Mouse (Mus musculus) CH12.LX (cell line): ENCODE data around the gene Rora. TPM values are rescaled to one million over a fixed set of nuclear protein-coding genes. Genes with fewer than 3 reads are reported as not detected.

Source experiments
- DNase-seq: peaks from one replicate; pipeline ENCODE4 v3.0.0-alpha.2; 2013; ENCODE audit errors: extremely low read depth
- H3K27ac ChIP-seq: 2 replicates; pipeline ENCODE4 v1.5.1; 2012; ENCODE audit warnings: low read depth, mild to moderate bottlenecking, control low read depth, moderate library complexity; ENCODE audit not compliant: insufficient read depth
- H3K27me3 ChIP-seq: replicated peaks from 2 replicates; pipeline ENCODE3; 2012; ENCODE audit warnings: inconsistent platforms
- H3K36me3 ChIP-seq, 2 experiments: replicated peaks in 1 of 2; 2 replicates each; pipeline versions ENCODE3 to v1.6.1; 2012; ENCODE audit warnings: inconsistent platforms in 1 of 2, low read length in 1 of 2, mild to moderate bottlenecking in 1 of 2, mixed read lengths in 1 of 2, moderate library complexity in 1 of 2; ENCODE audit not compliant: control insufficient read depth in 1 of 2, insufficient read depth in 1 of 2
- H3K4me1 ChIP-seq, 2 experiments: 2 replicates each; pipeline ENCODE4 v1.6.1; 2012; ENCODE audit warnings: inconsistent platforms in 1 of 2, moderate library complexity in 1 of 2; ENCODE audit not compliant: insufficient read depth in 2 of 2, control insufficient read depth in 1 of 2
- H3K4me2 ChIP-seq: 2 replicates; pipeline ENCODE4 v1.6.1; 2012; ENCODE audit warnings: low read depth, mild to moderate bottlenecking, control low read depth; ENCODE audit not compliant: poor library complexity, insufficient read depth, severe bottlenecking
- H3K4me3 ChIP-seq, 3 experiments: fragments of 150-350 bp in 1 of 3; sonication (generic) in 1 of 3; replicated peaks in 1 of 3; 2 replicates each; pipeline versions ENCODE3 to v1.5.1; 2011 to 2012; ENCODE audit warnings: low read depth in 2 of 3, low read length in 2 of 3, mild to moderate bottlenecking in 2 of 3, moderate library complexity in 2 of 3, control low read depth in 1 of 3, improper control_type of control experiment in 1 of 3, inconsistent platforms in 1 of 3, mixed read lengths in 1 of 3; ENCODE audit not compliant: poor library complexity in 1 of 3
- H3K79me2 ChIP-seq: replicated peaks from 2 replicates; pipeline ENCODE4 v1.6.1; 2012; ENCODE audit warnings: mild to moderate bottlenecking, moderate library complexity; ENCODE audit not compliant: control insufficient read depth, poor library complexity, insufficient read depth, severe bottlenecking; ENCODE audit errors: extremely low read depth
- H3K9ac ChIP-seq: 2 replicates; pipeline ENCODE4 v1.6.1; 2012; ENCODE audit warnings: low read depth, mild to moderate bottlenecking, control low read depth, moderate library complexity; ENCODE audit not compliant: insufficient read depth
- H3K9me3 ChIP-seq: replicated peaks from 2 replicates; pipeline ENCODE3; 2012; ENCODE audit warnings: low read length, inconsistent platforms, mixed read lengths
- CHD2 ChIP-seq: IDR thresholded peaks from 2 replicates; pipeline ENCODE4 v1.6.1; 2011; ENCODE audit warnings: low read length, improper control_type of control experiment
- CTCF ChIP-seq, 2 experiments: IDR thresholded peaks in 1 of 2; conservative IDR thresholded peaks in 1 of 2; 2 replicates each; pipeline ENCODE4 v1.5.1; 2011 to 2012; ENCODE audit warnings: low read depth in 2 of 2, low read length in 2 of 2, improper control_type of control experiment in 1 of 2, inconsistent platforms in 1 of 2, mild to moderate bottlenecking in 1 of 2, moderate library complexity in 1 of 2
- E2F4 ChIP-seq: IDR thresholded peaks from 2 replicates; pipeline ENCODE4 v1.6.1; 2011; ENCODE audit warnings: low read depth, low read length, improper control_type of control experiment; ENCODE audit not compliant: insufficient replicate concordance
- HCFC1 ChIP-seq: IDR thresholded peaks from 2 replicates; pipeline ENCODE4 v1.6.1; 2012; ENCODE audit warnings: low read depth, mild to moderate bottlenecking, inconsistent platforms, low read length, improper control_type of control experiment
- JUN ChIP-seq: IDR thresholded peaks from 2 replicates; pipeline ENCODE4 v1.6.1; 2011; ENCODE audit warnings: low read depth, mild to moderate bottlenecking, low read length, improper control_type of control experiment, moderate library complexity; ENCODE audit not compliant: insufficient read depth
- KAT2A ChIP-seq: IDR thresholded peaks from 2 replicates; pipeline ENCODE4 v1.6.1; 2012; ENCODE audit warnings: low read length, improper control_type of control experiment, inconsistent platforms; ENCODE audit not compliant: insufficient replicate concordance
- MAZ ChIP-seq: IDR thresholded peaks from 2 replicates; pipeline ENCODE4 v1.6.1; 2012; ENCODE audit warnings: low read depth, mild to moderate bottlenecking, inconsistent platforms, low read length, improper control_type of control experiment, moderate library complexity
- MXI1 ChIP-seq: IDR thresholded peaks from 2 replicates; pipeline ENCODE4 v1.6.1; 2011; ENCODE audit warnings: mild to moderate bottlenecking, low read depth, low read length, improper control_type of control experiment
- MYC ChIP-seq: IDR thresholded peaks from 2 replicates; pipeline ENCODE4 v1.6.1; 2011; ENCODE audit warnings: low read depth, mild to moderate bottlenecking, improper control_type of control experiment, low read length
- NRF1 ChIP-seq: IDR thresholded peaks from 2 replicates; pipeline ENCODE4 v1.6.1; 2014; ENCODE audit warnings: low read depth, mild to moderate bottlenecking, inconsistent platforms, low read length, improper control_type of control experiment, moderate library complexity
- PAX5 ChIP-seq: IDR thresholded peaks from 2 replicates; pipeline ENCODE4 v1.6.1; 2012; ENCODE audit warnings: low read length, inconsistent platforms, mixed read lengths
- SMC3 ChIP-seq: IDR thresholded peaks from 2 replicates; pipeline ENCODE4 v1.6.1; 2011; ENCODE audit warnings: low read depth, low read length, improper control_type of control experiment
- TBP ChIP-seq: conservative IDR thresholded peaks from 2 replicates; pipeline ENCODE4 v1.6.1; 2011; ENCODE audit warnings: low read depth, low read length, improper control_type of control experiment
- UBTF ChIP-seq: IDR thresholded peaks from 2 replicates; pipeline ENCODE4 v1.6.1; 2012; ENCODE audit warnings: low read depth, mild to moderate bottlenecking, inconsistent platforms, low read length, improper control_type of control experiment, moderate library complexity
- USF2 ChIP-seq: conservative IDR thresholded peaks from 2 replicates; pipeline ENCODE4 v1.6.1; 2011; ENCODE audit warnings: low read depth, low read length, improper control_type of control experiment
- ZKSCAN1 ChIP-seq: IDR thresholded peaks from 2 replicates; pipeline ENCODE4 v1.6.1; 2012; ENCODE audit warnings: low read depth, inconsistent platforms, low read length, improper control_type of control experiment, borderline replicate concordance
- ZNF384 ChIP-seq: IDR thresholded peaks from 2 replicates; pipeline ENCODE4 v1.6.1; 2012; ENCODE audit warnings: low read depth, low read length, improper control_type of control experiment, inconsistent platforms
- dilution Hi-C: fragments of 300-500 bp; cut with MboI; formaldehyde crosslinking; loops from 2 replicates; pipeline ENCODE4 v1.14.3; 2020; ENCODE audit warnings: low sequenced_read_pairs; ENCODE audit not compliant: extremely low pct_unique_long_range_greater_than_20kb, extremely low pct_ligation_motif_present
- in situ Hi-C: fragments of 300-500 bp; cut with MboI; formaldehyde crosslinking; loops from 3 replicates; pipeline ENCODE4 v1.14.3; 2019; ENCODE audit warnings: low sequenced_read_pairs, low pct_ligation_motif_present, low pct_unique_long_range_greater_than_20kb, mixed read lengths
- polyA plus RNA-seq: library from polyadenylated mRNA; unstranded; fragments of >175 nt; gene quantifications from 2 replicates; pipeline ENCODE4 v1.2.1, GENCODE M21; 2012; ENCODE audit warnings: low read depth; ENCODE audit not compliant: insufficient read length
- total RNA-seq, 2 experiments: library from RNA; depleted of rRNA; stranded (reverse); fragments of 300-350 nt in 1 of 2; fragments of >200 nt in 1 of 2; gene quantifications; 2 replicates each; pipeline ENCODE4 v1.2.3; 2012 to 2014

The Rora gene
- total and polyA plus RNA-seq, 3 experiments, result 0.36 to 0.66 (median 0.64) TPM

DNA sequence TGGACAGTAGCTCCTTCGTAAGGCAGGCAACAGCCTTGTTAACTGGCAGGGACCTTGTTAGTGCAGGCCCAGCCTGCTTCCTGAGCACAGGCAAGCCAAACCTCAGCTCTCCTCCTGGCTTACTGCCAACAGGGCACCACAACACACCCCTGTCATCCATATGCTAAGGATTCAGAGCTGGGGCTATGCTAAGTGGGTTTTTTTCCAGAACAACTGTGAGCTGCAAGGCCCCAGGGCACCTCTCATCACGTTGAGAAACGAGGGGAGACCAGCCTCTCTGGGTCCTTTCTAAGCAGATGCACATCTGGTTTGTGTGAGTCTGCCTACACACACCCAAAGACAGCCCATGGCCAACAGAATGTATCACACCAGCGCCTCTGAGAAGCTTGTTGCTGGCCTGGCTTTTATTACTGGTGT, 289.0 kb downstream of the Rora start:
- in situ Hi-C loops, result no loop called here
- dilution Hi-C loops, result no loop called here
- no peaks in the 10 kb centered on the region for H3K36me3 ChIP-seq
- H3K4me2 ChIP-seq, result no peak overlapping the region
- no peaks in the 10 kb centered on the region for H3K79me2 ChIP-seq
- TF ChIP-seq HCFC1 (no peak), SMC3 (no peak), MXI1 (no peak), USF2 (no peak)
- TF ChIP-seq, all 38 proteins: peak for 0
- DNase-seq, result no peak
- peaks cover 57% of the 10 kb centered on the region for H3K9me3 ChIP-seq
- no peak overlapping the region for H3K27ac ChIP-seq
- no peaks in the 10 kb centered on the region for H3K27me3 ChIP-seq
- H3K9ac ChIP-seq, result no peak overlapping the region
- H3K4me1 ChIP-seq, result peaks cover 0 to 29% of the 10 kb centered on the region in 2 experiments; a peak in 2 of 4 replicates
- no peak overlapping the region for H3K4me3 ChIP-seq

DNA sequence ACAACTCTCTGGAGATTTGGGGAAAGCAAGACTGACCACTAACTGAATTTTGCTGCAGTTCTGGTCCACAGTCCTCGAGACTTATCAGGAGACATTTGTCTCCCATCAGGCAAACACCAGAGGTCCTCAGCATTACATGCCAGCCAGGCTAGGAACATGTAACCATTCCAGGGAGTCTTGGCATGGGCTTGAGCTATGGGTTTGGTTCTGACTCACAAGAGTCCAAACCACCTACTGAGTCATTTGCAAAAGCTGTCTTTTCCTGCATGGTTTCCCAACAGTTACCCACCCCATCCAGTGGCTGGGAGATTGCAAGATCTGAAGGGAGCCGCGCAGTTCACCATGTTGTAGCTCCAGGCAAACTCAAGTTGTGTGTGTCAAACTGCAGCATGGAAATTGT, 290.4 kb downstream of the Rora start:
- no peak for DNase-seq
- Histone ChIP-seq H3K36me3 (no peaks in the 10 kb centered on the region), H3K9me3 (peaks cover 53% of the 10 kb centered on the region), H3K27ac (no peak overlapping the region), H3K79me2 (no peaks in the 10 kb centered on the region), H3K27me3 (no peaks in the 10 kb centered on the region), H3K4me1 (peaks cover 0 to 42% of the 10 kb centered on the region in 2 experiments; a peak in 2 of 4 replicates), H3K4me2 (no peak overlapping the region), H3K4me3 (no peak overlapping the region), H3K9ac (no peak overlapping the region)
- dilution Hi-C loops, result no loop called here
- in situ Hi-C loops, result no loop called here
- TF ChIP-seq JUN, result no peak
- TF ChIP-seq TBP, result no peak
- TF ChIP-seq MAZ, result no peak
- TF ChIP-seq NRF1, result no peak
- no peak for TF ChIP-seq HCFC1
- no peak for TF ChIP-seq MYC
- no peak for TF ChIP-seq ZKSCAN1
- no peak for TF ChIP-seq KAT2A
- TF ChIP-seq CTCF (conservative IDR thresholded peaks at IDR 0.05 in 1 of 2, IDR thresholded peaks at IDR 0.05 in 1 of 2; ENCODE audit: low read depth in 2 of 2, low read length in 2 of 2), result no peak
- TF ChIP-seq ZNF384, result no peak
- no peak for TF ChIP-seq E2F4
- TF ChIP-seq UBTF, result no peak
- TF ChIP-seq CHD2, result no peak
- TF ChIP-seq PAX5, result no peak
